Mouse (Mus musculus) testis, postnatal 14 days (tissue): ENCODE results near the gene Ncoa6.

Source experiments
- DNase-seq: peaks from one replicate; pipeline ENCODE4 v3.0.0; 2021; ENCODE audit warnings: low spot score

Ncoa6 gene

GRCm38 (mm10) chr2:155367635-155368284 lies 105.9 kb downstream of the Ncoa6 start:
- no peak for DNase-seq

GRCm38 (mm10) chr2:155357686-155358399 lies 115.9 kb downstream of the Ncoa6 start:
- DNase-seq, result no peak

- peak; percentile 95 for DNase-seq
Measured at GRCm38 (mm10) chr2:155356971-155357591, 116.6 kb downstream of the Ncoa6 start, which contains the start of gene Pigu. Pigu (minus strand) TSS chr2:155357430.

GRCm38 (mm10) chr2:155354402-155354801 lies 119.3 kb downstream of the Ncoa6 start:
- DNase-seq, result no peak

GRCm38 (mm10) chr2:155346670-155347069 lies 127.0 kb downstream of the Ncoa6 start:
- no peak for DNase-seq
